Mouse (Mus musculus) layer of hippocampus, adult 18-20 months (tissue): ENCODE data around the gene Tpst1. TPM values are rescaled to one million over a fixed set of nuclear protein-coding genes. Genes with fewer than 3 reads are reported as not detected.
A peak's percentile ranks its signal among the peaks of the same experiment; 100 is the strongest.

Experiments used
- DNase-seq, 2 experiments: peaks; one replicate each; pipeline ENCODE4 v3.0.0; 2022; ENCODE audit warnings: low spot score in 2 of 2
- total RNA-seq, 2 experiments: library from RNA; stranded (reverse); gene quantifications; 2 replicates each; pipeline ENCODE4 v1.2.3; 2021

The Tpst1 gene
- total RNA-seq, 2 experiments from 2014 or later = 47.8 to 48.9 TPM

- no peak for DNase-seq
Observed at GRCm38 (mm10) chr5:130088008-130088407, 14.9 kb downstream of the Tpst1 start.

- peak in 1 of 2 experiments; percentile 39 for DNase-seq
Observed at GRCm38 (mm10) chr5:130088612-130089011, 15.5 kb downstream of the Tpst1 start.

DNA sequence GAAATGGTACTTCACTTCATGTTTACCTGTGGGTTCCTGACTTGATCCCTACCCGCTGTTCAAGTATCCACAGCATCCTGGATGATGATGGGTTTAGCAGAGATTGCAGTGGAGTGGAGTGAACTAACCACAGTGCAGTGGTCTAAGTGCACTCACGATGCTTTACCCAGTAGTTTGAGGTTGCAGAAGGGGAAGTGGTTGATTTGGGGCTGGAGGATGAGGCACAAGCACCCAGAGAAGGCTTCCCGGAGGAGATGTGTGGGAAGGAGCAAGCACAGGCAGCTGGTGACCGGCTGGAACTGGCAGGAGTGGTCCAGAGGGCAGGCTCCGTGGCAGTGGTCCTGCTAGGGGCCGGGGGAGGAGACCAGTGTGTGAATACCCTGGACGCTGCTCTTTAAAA, 16.1 kb downstream of the Tpst1 start:
- DNase-seq = no peak

DNA sequence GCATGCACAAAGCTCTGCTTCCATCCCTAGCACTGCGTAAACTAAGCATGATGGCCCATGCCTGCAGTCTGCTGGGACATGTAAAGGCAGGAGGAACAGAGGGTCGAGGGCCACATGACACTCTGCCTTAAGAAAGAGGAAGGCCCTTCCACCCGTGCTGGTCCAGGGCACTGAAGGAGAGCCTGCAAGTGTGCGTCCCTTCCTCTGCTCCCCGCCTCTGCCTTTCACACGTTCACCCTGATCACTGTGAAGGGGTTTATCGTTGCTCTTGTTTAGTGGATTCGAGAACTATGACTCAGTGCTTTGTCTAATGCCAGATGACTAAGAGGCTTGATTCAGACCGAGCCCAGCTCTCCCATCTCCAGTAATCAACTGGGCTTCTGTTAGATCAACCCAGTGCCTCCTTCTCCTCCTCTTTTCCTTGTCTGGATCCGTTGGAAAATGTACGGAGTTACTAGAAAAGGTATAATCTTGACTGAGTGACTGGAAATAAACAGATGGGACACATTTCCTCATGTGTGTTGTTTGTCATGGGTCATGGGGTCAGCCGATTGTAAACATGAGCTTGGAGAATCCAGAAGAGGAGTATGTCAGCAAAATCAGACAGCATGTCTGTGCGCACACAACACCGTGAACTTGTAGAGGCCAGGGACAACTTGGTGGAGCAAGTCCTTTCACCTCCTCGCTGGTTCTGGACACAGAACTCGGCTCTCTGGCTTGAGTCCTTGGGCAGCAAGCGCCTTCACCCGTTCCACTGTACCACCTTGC, 16.7 kb downstream of the Tpst1 start:
- peak in 1 of 2 experiments; percentile 70 for DNase-seq

GRCm38 (mm10) chr5:130096754-130097153, 23.6 kb downstream of the Tpst1 start:
- DNase-seq = no peak

- DNase-seq = no peak
Observed at GRCm38 (mm10) chr5:130097837-130098236, 24.7 kb downstream of the Tpst1 start.

- no peak for DNase-seq
Observed at GRCm38 (mm10) chr5:130101724-130102123, 28.6 kb downstream of the Tpst1 start.

DNA sequence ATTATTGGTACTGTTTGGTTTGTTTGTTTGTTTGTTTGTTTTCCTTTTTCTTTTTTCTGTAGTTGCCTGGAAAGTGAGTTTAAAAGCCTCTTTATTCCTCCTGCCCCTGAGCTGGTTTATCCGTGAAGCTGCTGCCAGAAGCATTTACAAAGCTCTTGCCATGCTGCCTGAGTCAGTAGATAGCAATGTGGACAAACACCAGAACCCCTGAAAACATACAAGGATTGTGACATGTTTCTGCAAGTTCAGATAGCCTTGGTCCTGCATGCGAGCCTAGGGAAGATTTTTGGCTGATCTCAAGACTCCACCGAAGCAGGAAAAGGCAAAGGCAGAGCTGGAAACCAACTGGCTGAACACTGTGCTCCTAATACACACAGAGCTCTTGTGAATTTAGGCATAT, 36.2 kb downstream of the Tpst1 start:
- DNase-seq = no peak

DNA sequence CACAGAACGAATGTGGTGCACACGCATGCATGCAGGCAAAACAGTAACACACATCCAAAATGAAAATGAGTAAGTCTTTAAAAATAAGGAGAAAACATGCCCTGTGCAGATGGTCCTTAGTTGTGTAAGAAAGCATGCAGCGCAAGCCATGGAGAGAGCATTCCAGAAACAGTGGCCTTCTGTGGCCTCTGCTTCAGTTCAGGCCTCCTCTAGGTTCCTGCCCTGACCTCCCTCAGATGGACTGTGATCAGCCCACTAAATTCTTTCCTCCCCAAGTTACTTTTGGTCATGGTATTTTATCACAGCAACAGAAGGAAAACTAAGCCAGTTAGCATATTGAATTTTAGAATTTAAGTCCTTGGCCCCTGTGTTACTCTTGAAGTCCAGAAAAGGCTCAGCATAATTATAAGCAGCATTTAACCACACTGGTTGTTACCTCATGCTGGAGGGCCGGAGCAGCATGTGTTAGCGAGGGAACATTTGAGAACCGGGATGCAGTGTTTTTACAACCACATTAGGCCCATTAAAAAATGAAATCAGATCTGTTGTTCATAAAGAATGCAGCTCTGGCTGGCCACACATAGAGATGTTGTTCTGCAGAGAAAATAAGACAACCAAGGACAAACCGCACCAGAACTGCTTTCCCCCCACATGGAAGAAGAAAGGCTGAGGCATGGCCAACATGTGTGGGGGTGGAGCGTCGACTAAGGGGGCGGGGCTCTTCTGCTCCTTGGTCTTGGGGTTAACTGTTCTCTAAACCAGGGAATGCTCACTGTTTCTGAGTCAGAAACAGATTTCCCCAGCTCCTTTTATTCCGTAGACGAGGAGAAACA, 37.7 kb downstream of the Tpst1 start:
- DNase-seq = no peak

- DNase-seq = no peak
Observed at GRCm38 (mm10) chr5:130112653-130113052, 39.5 kb downstream of the Tpst1 start.

GRCm38 (mm10) chr5:130116116-130116515, 43.0 kb downstream of the Tpst1 start:
- no peak for DNase-seq

DNA sequence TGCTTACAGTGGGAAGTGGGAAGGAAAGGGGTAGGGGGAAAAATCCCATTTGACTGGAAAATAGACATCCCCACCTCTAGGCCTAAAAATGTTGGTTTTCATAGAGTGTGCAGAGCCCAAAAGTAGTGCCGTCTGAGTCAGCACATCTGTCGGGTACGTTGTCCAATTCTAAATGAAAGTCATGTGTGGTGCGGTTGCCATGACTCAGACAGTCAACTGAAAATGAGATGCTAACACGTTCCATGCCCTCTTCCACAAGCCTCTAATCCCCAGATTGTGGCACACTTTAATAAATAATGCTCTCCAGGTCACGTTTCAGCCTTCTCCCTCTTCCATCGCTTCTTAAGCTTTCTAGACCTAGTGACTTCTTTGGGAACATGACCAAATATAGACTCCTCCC, 43.7 kb downstream of the Tpst1 start:
- no peak for DNase-seq

- DNase-seq = no peak
Observed at GRCm38 (mm10) chr5:130117932-130118331, 44.8 kb downstream of the Tpst1 start.

GRCm38 (mm10) chr5:130119236-130119635, 46.1 kb downstream of the Tpst1 start:
- DNase-seq = no peak

DNA sequence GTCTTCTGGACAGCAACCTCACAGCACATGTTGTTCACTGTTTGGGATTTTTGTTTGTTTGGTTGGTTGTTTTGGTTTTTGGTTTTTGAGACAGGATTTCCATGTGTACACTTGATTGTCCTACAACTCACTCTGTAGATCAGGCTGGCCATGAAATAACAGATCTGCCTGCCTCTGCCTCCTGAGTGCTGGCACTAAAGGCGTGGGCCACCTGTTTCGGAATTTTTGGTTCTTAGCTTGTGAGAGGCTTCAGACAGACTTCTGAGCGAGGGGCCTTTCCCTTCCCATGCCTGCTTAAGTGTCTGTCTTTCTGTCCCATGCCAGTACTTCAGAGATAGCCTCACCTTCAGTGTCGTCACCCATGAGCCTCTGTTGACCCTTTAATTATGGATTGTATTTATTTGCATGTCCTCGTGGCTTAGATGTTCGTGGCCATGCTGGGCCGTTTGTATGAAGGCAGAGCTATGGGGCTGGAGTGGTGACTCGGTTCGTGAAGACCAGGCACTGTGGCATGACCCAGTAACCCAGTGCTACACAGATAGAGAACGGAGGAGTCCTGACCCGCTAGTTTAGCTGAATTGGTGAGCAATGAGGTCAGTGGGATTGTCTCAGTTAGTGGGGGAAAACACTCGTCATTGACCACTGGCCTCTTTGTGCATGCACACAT, 47.1 kb downstream of the Tpst1 start:
- no peak for DNase-seq

- no peak for DNase-seq
Observed at GRCm38 (mm10) chr5:130120904-130121303, 47.8 kb downstream of the Tpst1 start.

DNA sequence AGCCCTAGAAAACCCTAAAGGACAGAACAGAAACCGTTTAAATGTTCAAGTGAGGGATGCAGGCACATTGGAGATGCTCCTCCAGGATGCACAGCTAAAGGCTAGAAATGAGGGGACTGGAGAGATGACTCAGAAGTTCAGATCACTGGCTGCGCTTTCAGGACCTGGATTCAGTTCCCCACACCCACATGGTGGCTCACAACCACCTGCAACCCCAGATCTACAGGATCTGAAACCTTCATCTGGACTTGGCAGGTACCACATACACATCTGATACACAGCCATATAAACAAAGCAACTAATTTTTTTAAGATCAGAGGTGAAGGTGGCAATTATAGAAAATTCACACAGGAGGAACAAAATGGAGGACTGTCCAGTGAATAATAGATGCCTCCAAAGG, 49.2 kb downstream of the Tpst1 start:
- no peak for DNase-seq

DNA sequence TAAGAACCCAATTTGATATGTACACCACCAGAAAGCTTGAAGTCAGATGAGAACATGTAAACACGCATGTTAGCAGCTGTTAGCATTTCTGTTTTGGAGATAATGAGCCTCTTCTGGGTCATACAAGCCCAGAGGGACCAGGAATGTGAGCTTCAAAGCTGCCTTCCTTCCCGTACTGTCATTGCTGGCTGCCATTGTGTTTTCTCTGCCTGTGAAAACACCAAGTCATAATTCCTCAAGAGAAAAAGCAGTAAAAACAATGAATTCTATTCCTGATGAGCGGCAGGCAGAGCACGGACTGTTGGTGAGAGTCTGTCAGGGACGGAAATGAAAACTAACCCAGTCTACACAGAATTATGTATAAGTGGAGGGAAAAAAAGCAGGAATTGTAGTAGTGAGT, 51.1 kb downstream of the Tpst1 start:
- DNase-seq = no peak

GRCm38 (mm10) chr5:130128686-130129523, 55.8 kb downstream of the Tpst1 start:
- DNase-seq = no peak

DNA sequence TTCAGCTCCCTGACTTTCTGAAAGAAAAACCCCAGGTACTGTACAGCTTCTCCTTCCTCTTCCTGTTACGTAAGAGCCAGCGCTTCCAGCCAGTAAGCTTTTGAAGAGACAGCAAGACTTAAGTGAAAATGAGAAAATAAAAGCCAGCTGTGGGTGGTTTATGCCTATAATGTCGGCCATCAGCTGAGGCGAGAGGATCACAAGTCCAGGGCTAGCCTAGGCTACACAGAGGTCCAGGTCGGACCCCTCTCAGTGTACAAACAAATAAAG, 56.3 kb downstream of the Tpst1 start:
- no peak for DNase-seq

- no peak for DNase-seq
Observed at GRCm38 (mm10) chr5:130136597-130136996, 63.5 kb downstream of the Tpst1 start.
